Mouse (Mus musculus) embryonic facial prominence, embryonic 15.5 days (tissue): ENCODE data around the gene Hebp1. TPM values are rescaled to one million over a fixed set of nuclear protein-coding genes. Genes with fewer than 3 reads are reported as not detected.

Experiments used
- ATAC-seq: fragments of 200-750 bp; cut with Nextera tagmentation; 2 replicates; pipeline ENCODE4 v1.8.0; 2017; ENCODE audit warnings: low read depth, moderate TSS enrichment; ENCODE audit not compliant: insufficient number of reproducible peaks, low FRiP score, low TSS enrichment
- H3K27ac ChIP-seq: fragments of 300-500 bp; sonication (generic); replicated peaks from 2 replicates; pipeline ENCODE4 v1.5.1; 2015; ENCODE audit warnings: mild to moderate bottlenecking, inconsistent platforms
- H3K27me3 ChIP-seq: fragments of 300-500 bp; sonication (generic); 2 replicates; pipeline ENCODE4 v1.6.1; 2015; ENCODE audit warnings: inconsistent platforms
- H3K36me3 ChIP-seq: fragments of 300-500 bp; sonication (generic); 2 replicates; pipeline ENCODE4 v1.6.1; 2015; ENCODE audit warnings: mild to moderate bottlenecking, inconsistent platforms
- H3K4me1 ChIP-seq: fragments of 300-500 bp; sonication (generic); 2 replicates; pipeline ENCODE4 v1.6.1; 2015; ENCODE audit warnings: inconsistent platforms
- H3K4me2 ChIP-seq: fragments of 300-500 bp; sonication (generic); replicated peaks from 2 replicates; pipeline ENCODE4 v1.6.1; 2015; ENCODE audit warnings: mild to moderate bottlenecking, inconsistent platforms
- H3K4me3 ChIP-seq: fragments of 300-500 bp; sonication (generic); replicated peaks from 2 replicates; pipeline ENCODE4 v1.5.1; 2015; ENCODE audit warnings: mild to moderate bottlenecking, inconsistent platforms
- H3K9ac ChIP-seq: fragments of 300-500 bp; sonication (generic); 2 replicates; pipeline ENCODE4 v1.6.1; 2015; ENCODE audit warnings: inconsistent platforms
- H3K9me3 ChIP-seq: fragments of 300-500 bp; sonication (generic); replicated peaks from 2 replicates; pipeline ENCODE4 v1.6.1; 2016; ENCODE audit warnings: inconsistent platforms
- WGBS: fragments of 180-500 bp; shearing (Covaris S2); methylation state at CpG from one replicate; pipeline ENCODE4 v1.1.7; 2015; 5-methylcytosine and 5-hydroxymethylcytosine counted together
- polyA plus RNA-seq: library from polyadenylated mRNA; unstranded; fragments of >200 nt; fragmentation: Nextera tagmentation; extraction: Ambion mirVana; gene quantifications from 2 replicates; pipeline ENCODE4 v1.2.1, GENCODE M21; 2015

Hebp1 gene
- polyA plus RNA-seq, 1 experiment from 2014 or later: 11.4 TPM

GRCm38 (mm10) chr6:135144516-135144915, 53.3 kb downstream of the Hebp1 start:
- Histone ChIP-seq H3K9me3 (no peaks in the 10 kb centered on the region), H3K27me3 (no peaks in the 10 kb centered on the region), H3K9ac (no peak overlapping the region), H3K36me3 (no peaks in the 10 kb centered on the region), H3K4me2 (no peak overlapping the region), H3K27ac (no peak overlapping the region), H3K4me3 (no peak overlapping the region), H3K4me1 (peaks cover 3% of the 10 kb centered on the region; the same call in 1 of the 2 replicates)
- ATAC-seq: no peak
- WGBS: 3% methylated on average over 3 of the region's 3 CpGs

GRCm38 (mm10) chr6:135143151-135143550, 54.7 kb downstream of the Hebp1 start:
- Histone ChIP-seq H3K9me3 (no peaks in the 10 kb centered on the region), H3K9ac (no peak overlapping the region), H3K27ac (no peak overlapping the region), H3K4me2 (no peak overlapping the region), H3K4me3 (no peak overlapping the region), H3K27me3 (no peaks in the 10 kb centered on the region), H3K4me1 (peaks cover 5% of the 10 kb centered on the region; the same call in 1 of the 2 replicates), H3K36me3 (no peaks in the 10 kb centered on the region)
- 94% methylated on average over 5 of the region's 5 CpGs for WGBS
- ATAC-seq: no peak

- H3K27me3 ChIP-seq: no peaks in the 10 kb centered on the region
- no peak for ATAC-seq
- H3K4me1 ChIP-seq: peaks cover 15% of the 10 kb centered on the region
- no peak overlapping the region for H3K27ac ChIP-seq
- H3K9ac ChIP-seq: no peak overlapping the region
- no peak overlapping the region for H3K4me3 ChIP-seq
- no peaks in the 10 kb centered on the region for H3K9me3 ChIP-seq
- WGBS: 59% methylated on average over 16 of the region's 16 CpGs
- no peaks in the 10 kb centered on the region for H3K36me3 ChIP-seq
- H3K4me2 ChIP-seq: no peak overlapping the region
Measured at GRCm38 (mm10) chr6:135141451-135142147, 56.2 kb downstream of the Hebp1 start.

- Histone ChIP-seq H3K27me3 (no peaks in the 10 kb centered on the region), H3K27ac (no peak overlapping the region)
- 68% methylated on average over 14 of the region's 14 CpGs for WGBS
Measured at GRCm38 (mm10) chr6:135138746-135139145, 59.1 kb downstream of the Hebp1 start.

GRCm38 (mm10) chr6:135138207-135138606, 59.6 kb downstream of the Hebp1 start:
- no peak overlapping the region for H3K9ac ChIP-seq
- 79% methylated on average over 7 of the region's 7 CpGs for WGBS
- H3K27ac ChIP-seq: no peak overlapping the region
- H3K9me3 ChIP-seq: no peaks in the 10 kb centered on the region
- H3K4me3 ChIP-seq: no peak overlapping the region
- no peaks in the 10 kb centered on the region for H3K36me3 ChIP-seq
- peaks cover 21% of the 10 kb centered on the region for H3K4me1 ChIP-seq
- no peak overlapping the region for H3K4me2 ChIP-seq
- no peaks in the 10 kb centered on the region for H3K27me3 ChIP-seq
- ATAC-seq: no peak

More at GRCm38 (mm10) chr6:135138746-135139145, 59.1 kb downstream of the Hebp1 start:
- H3K4me1 ChIP-seq: peaks cover 21% of the 10 kb centered on the region
- no peaks in the 10 kb centered on the region for H3K36me3 ChIP-seq
- no peak for ATAC-seq
- H3K4me3 ChIP-seq: no peak overlapping the region
- no peak overlapping the region for H3K9ac ChIP-seq
- no peak overlapping the region for H3K4me2 ChIP-seq
- no peaks in the 10 kb centered on the region for H3K9me3 ChIP-seq

GRCm38 (mm10) chr6:135137736-135138135, 60.1 kb downstream of the Hebp1 start:
- WGBS: 84% methylated on average over 9 of the region's 9 CpGs
- ATAC-seq: no peak

GRCm38 (mm10) chr6:135136439-135137161, 61.2 kb downstream of the Hebp1 start:
- no peaks in the 10 kb centered on the region for H3K9me3 ChIP-seq
- no peak overlapping the region for H3K4me3 ChIP-seq
- H3K27ac ChIP-seq: 0 out of 2 replicates have a peak overlapping the region, but pooled peaks have one; percentile 34
- H3K36me3 ChIP-seq: no peaks in the 10 kb centered on the region
- no peaks in the 10 kb centered on the region for H3K27me3 ChIP-seq
- peaks cover 21% of the 10 kb centered on the region for H3K4me1 ChIP-seq
- H3K9ac ChIP-seq: no peak overlapping the region
- peak; percentile 39; the same call in 1 of the 2 replicates for ATAC-seq
- H3K4me2 ChIP-seq: no peak overlapping the region
- 24% methylated on average over 11 of the region's 11 CpGs for WGBS

More at GRCm38 (mm10) chr6:135137736-135138135, 60.1 kb downstream of the Hebp1 start:
- Histone ChIP-seq H3K27me3 (no peaks in the 10 kb centered on the region), H3K4me2 (no peak overlapping the region), H3K36me3 (no peaks in the 10 kb centered on the region), H3K9ac (no peak overlapping the region), H3K4me1 (peaks cover 21% of the 10 kb centered on the region), H3K4me3 (no peak overlapping the region), H3K9me3 (no peaks in the 10 kb centered on the region), H3K27ac (no peak overlapping the region)

GRCm38 (mm10) chr6:135135735-135136134, 62.1 kb downstream of the Hebp1 start:
- 67% methylated on average over 4 of the region's 4 CpGs for WGBS
- no peak for ATAC-seq
- Histone ChIP-seq H3K4me1 (peaks cover 18% of the 10 kb centered on the region), H3K27ac (no peak overlapping the region), H3K27me3 (no peaks in the 10 kb centered on the region), H3K9me3 (no peaks in the 10 kb centered on the region), H3K9ac (no peak overlapping the region), H3K4me3 (no peak overlapping the region), H3K36me3 (no peaks in the 10 kb centered on the region), H3K4me2 (no peak overlapping the region)

- ATAC-seq: no peak
- Histone ChIP-seq H3K4me1 (peaks cover 18% of the 10 kb centered on the region), H3K4me3 (no peak overlapping the region), H3K9me3 (no peaks in the 10 kb centered on the region), H3K36me3 (no peaks in the 10 kb centered on the region), H3K27me3 (no peaks in the 10 kb centered on the region), H3K27ac (no peak overlapping the region), H3K4me2 (no peak overlapping the region), H3K9ac (no peak overlapping the region)
- WGBS: 91% methylated on average over 9 of the region's 9 CpGs
Measured at GRCm38 (mm10) chr6:135133486-135133885, 64.3 kb downstream of the Hebp1 start.

- WGBS: 79% methylated on average over 7 of the region's 7 CpGs
- Histone ChIP-seq H3K4me1 (peaks cover 15% of the 10 kb centered on the region), H3K9ac (no peak overlapping the region), H3K4me3 (no peak overlapping the region), H3K27ac (no peak overlapping the region), H3K36me3 (no peaks in the 10 kb centered on the region), H3K4me2 (no peak overlapping the region), H3K9me3 (no peaks in the 10 kb centered on the region), H3K27me3 (no peaks in the 10 kb centered on the region)
- no peak for ATAC-seq
Measured at GRCm38 (mm10) chr6:135133086-135133485, 64.7 kb downstream of the Hebp1 start.

GRCm38 (mm10) chr6:135124755-135125380, 73.0 kb downstream of the Hebp1 start:
- Histone ChIP-seq H3K9me3 (no peaks in the 10 kb centered on the region), H3K27me3 (no peaks in the 10 kb centered on the region), H3K9ac (no peak overlapping the region), H3K4me2 (no peak overlapping the region), H3K4me3 (no peak overlapping the region), H3K36me3 (no peaks in the 10 kb centered on the region), H3K4me1 (no peaks in the 10 kb centered on the region), H3K27ac (no peak overlapping the region)
- 61% methylated on average over 5 of the region's 5 CpGs for WGBS
- peak; percentile 43; the same call in 1 of the 2 replicates for ATAC-seq
